Mouse (Mus musculus) CH12.LX (cell line): ENCODE measurements at regions not wholly inside any gene's neighbourhood (a gene's known extent, or its start where the extent isn't known, plus 50 kb on each side); places are given as distances from the start of the nearest gene placed in this dataset.

ENCODE experiments used
- DNase-seq: peaks from one replicate; pipeline ENCODE4 v3.0.0-alpha.2; 2013; ENCODE audit errors: extremely low read depth
- H3K27ac ChIP-seq: 2 replicates; pipeline ENCODE4 v1.5.1; 2012; ENCODE audit warnings: low read depth, mild to moderate bottlenecking, control low read depth, moderate library complexity; ENCODE audit not compliant: insufficient read depth
- H3K27me3 ChIP-seq: replicated peaks from 2 replicates; pipeline ENCODE3; 2012; ENCODE audit warnings: inconsistent platforms
- H3K36me3 ChIP-seq, 2 experiments: replicated peaks in 1 of 2; 2 replicates each; pipeline versions ENCODE3 to v1.6.1; 2012; ENCODE audit warnings: inconsistent platforms in 1 of 2, low read length in 1 of 2, mild to moderate bottlenecking in 1 of 2, mixed read lengths in 1 of 2, moderate library complexity in 1 of 2; ENCODE audit not compliant: control insufficient read depth in 1 of 2, insufficient read depth in 1 of 2
- H3K4me1 ChIP-seq, 2 experiments: 2 replicates each; pipeline ENCODE4 v1.6.1; 2012; ENCODE audit warnings: inconsistent platforms in 1 of 2, moderate library complexity in 1 of 2; ENCODE audit not compliant: insufficient read depth in 2 of 2, control insufficient read depth in 1 of 2
- H3K4me2 ChIP-seq: 2 replicates; pipeline ENCODE4 v1.6.1; 2012; ENCODE audit warnings: low read depth, mild to moderate bottlenecking, control low read depth; ENCODE audit not compliant: poor library complexity, insufficient read depth, severe bottlenecking
- H3K4me3 ChIP-seq, 3 experiments: fragments of 150-350 bp in 1 of 3; sonication (generic) in 1 of 3; replicated peaks in 1 of 3; 2 replicates each; pipeline versions ENCODE3 to v1.5.1; 2011 to 2012; ENCODE audit warnings: low read depth in 2 of 3, low read length in 2 of 3, mild to moderate bottlenecking in 2 of 3, moderate library complexity in 2 of 3, control low read depth in 1 of 3, improper control_type of control experiment in 1 of 3, inconsistent platforms in 1 of 3, mixed read lengths in 1 of 3; ENCODE audit not compliant: poor library complexity in 1 of 3
- H3K79me2 ChIP-seq: replicated peaks from 2 replicates; pipeline ENCODE4 v1.6.1; 2012; ENCODE audit warnings: mild to moderate bottlenecking, moderate library complexity; ENCODE audit not compliant: control insufficient read depth, poor library complexity, insufficient read depth, severe bottlenecking; ENCODE audit errors: extremely low read depth
- H3K9ac ChIP-seq: 2 replicates; pipeline ENCODE4 v1.6.1; 2012; ENCODE audit warnings: low read depth, mild to moderate bottlenecking, control low read depth, moderate library complexity; ENCODE audit not compliant: insufficient read depth
- H3K9me3 ChIP-seq: replicated peaks from 2 replicates; pipeline ENCODE3; 2012; ENCODE audit warnings: low read length, inconsistent platforms, mixed read lengths
- BHLHE40 ChIP-seq: IDR thresholded peaks from 2 replicates; pipeline ENCODE4 v1.6.1; 2011; ENCODE audit warnings: mild to moderate bottlenecking, low read depth, low read length, improper control_type of control experiment
- CHD1 ChIP-seq: IDR thresholded peaks from 2 replicates; pipeline ENCODE4 v1.6.1; 2012; ENCODE audit warnings: low read depth, low read length, improper control_type of control experiment, inconsistent platforms
- E2F4 ChIP-seq: IDR thresholded peaks from 2 replicates; pipeline ENCODE4 v1.6.1; 2011; ENCODE audit warnings: low read depth, low read length, improper control_type of control experiment; ENCODE audit not compliant: insufficient replicate concordance
- ELF1 ChIP-seq: IDR thresholded peaks from 2 replicates; pipeline ENCODE4 v1.6.1; 2014; ENCODE audit warnings: low read depth, mild to moderate bottlenecking, inconsistent platforms, low read length, improper control_type of control experiment
- EP300 ChIP-seq: IDR thresholded peaks from 2 replicates; pipeline ENCODE4 v1.6.1; 2011; ENCODE audit warnings: low read length, improper control_type of control experiment
- ETS1 ChIP-seq: conservative IDR thresholded peaks from 2 replicates; pipeline ENCODE4 v1.6.1; 2012; ENCODE audit warnings: low read depth, mild to moderate bottlenecking, inconsistent platforms, low read length, improper control_type of control experiment, moderate library complexity
- GABPA ChIP-seq: IDR thresholded peaks from 2 replicates; pipeline ENCODE4 v1.6.1; 2012; ENCODE audit warnings: low read depth, low read length, improper control_type of control experiment, inconsistent platforms; ENCODE audit not compliant: insufficient replicate concordance
- IRF4 ChIP-seq: IDR thresholded peaks from 2 replicates; pipeline ENCODE4 v1.6.1; 2014; ENCODE audit warnings: low read depth, mild to moderate bottlenecking, inconsistent platforms, low read length, improper control_type of control experiment
- MYC ChIP-seq: IDR thresholded peaks from 2 replicates; pipeline ENCODE4 v1.6.1; 2011; ENCODE audit warnings: low read depth, mild to moderate bottlenecking, improper control_type of control experiment, low read length
- POLR2A ChIP-seq: IDR thresholded peaks from 2 replicates; pipeline ENCODE4 v1.6.1; 2011; ENCODE audit warnings: low read depth, mild to moderate bottlenecking, improper control_type of control experiment, low read length
- RCOR1 ChIP-seq: conservative IDR thresholded peaks from 2 replicates; pipeline ENCODE4 v1.6.1; 2012; ENCODE audit warnings: low read depth, mild to moderate bottlenecking, inconsistent platforms, low read length, improper control_type of control experiment
- TBP ChIP-seq: conservative IDR thresholded peaks from 2 replicates; pipeline ENCODE4 v1.6.1; 2011; ENCODE audit warnings: low read depth, low read length, improper control_type of control experiment
- USF2 ChIP-seq: conservative IDR thresholded peaks from 2 replicates; pipeline ENCODE4 v1.6.1; 2011; ENCODE audit warnings: low read depth, low read length, improper control_type of control experiment
- ZC3H11A ChIP-seq: IDR thresholded peaks from 2 replicates; pipeline ENCODE4 v1.6.1; 2012; ENCODE audit warnings: low read depth, mild to moderate bottlenecking, inconsistent platforms, low read length, improper control_type of control experiment
- ZKSCAN1 ChIP-seq: IDR thresholded peaks from 2 replicates; pipeline ENCODE4 v1.6.1; 2012; ENCODE audit warnings: low read depth, inconsistent platforms, low read length, improper control_type of control experiment, borderline replicate concordance
- ZMIZ1 ChIP-seq: IDR thresholded peaks from 2 replicates; pipeline ENCODE4 v1.6.1; 2012; ENCODE audit warnings: low read depth, mild to moderate bottlenecking, inconsistent platforms, low read length, improper control_type of control experiment
- ZNF384 ChIP-seq: IDR thresholded peaks from 2 replicates; pipeline ENCODE4 v1.6.1; 2012; ENCODE audit warnings: low read depth, low read length, improper control_type of control experiment, inconsistent platforms
- dilution Hi-C: fragments of 300-500 bp; cut with MboI; formaldehyde crosslinking; loops from 2 replicates; pipeline ENCODE4 v1.14.3; 2020; ENCODE audit warnings: low sequenced_read_pairs; ENCODE audit not compliant: extremely low pct_unique_long_range_greater_than_20kb, extremely low pct_ligation_motif_present
- in situ Hi-C: fragments of 300-500 bp; cut with MboI; formaldehyde crosslinking; loops from 3 replicates; pipeline ENCODE4 v1.14.3; 2019; ENCODE audit warnings: low sequenced_read_pairs, low pct_ligation_motif_present, low pct_unique_long_range_greater_than_20kb, mixed read lengths

- Histone ChIP-seq H3K79me2 (no peaks in the 10 kb centered on the region), H3K27me3 (no peaks in the 10 kb centered on the region), H3K9me3 (peaks cover 32% of the 10 kb centered on the region), H3K4me1 (peaks cover 0 to 28% of the 10 kb centered on the region in 2 experiments; a peak in 2 of 4 replicates), H3K4me2 (no peak overlapping the region), H3K36me3 (peaks cover 6 to 40% of the 10 kb centered on the region in 2 experiments), H3K4me3 (no peak overlapping the region), H3K27ac (no peak overlapping the region), H3K9ac (no peak overlapping the region)
- in situ Hi-C loops (no loop called here), dilution Hi-C loops (no loop called here)
- TF ChIP-seq RCOR1 (no peak), EP300 (no peak), ETS1 (no peak), E2F4 (no peak), TBP (no peak), ZC3H11A (no peak), MYC (no peak), GABPA (no peak), ELF1 (no peak), BHLHE40 (no peak), IRF4 (no peak), ZNF384 (no peak), ZMIZ1 (no peak), POLR2A (no peak), USF2 (no peak), CHD1 (no peak)
- no peak for DNase-seq
Measured at GRCm38 (mm10) chr13:97494770-97495169, 253.9 kb downstream of the Enc1 start.

- Histone ChIP-seq H3K4me2 (no peak overlapping the region), H3K27me3 (no peaks in the 10 kb centered on the region), H3K9me3 (peaks cover 35% of the 10 kb centered on the region), H3K9ac (no peak overlapping the region), H3K36me3 (peaks cover 6 to 43% of the 10 kb centered on the region in 2 experiments), H3K4me3 (no peak overlapping the region), H3K4me1 (peaks cover 0 to 35% of the 10 kb centered on the region in 2 experiments; a peak in 2 of 4 replicates), H3K79me2 (no peaks in the 10 kb centered on the region), H3K27ac (no peak overlapping the region)
- in situ Hi-C loops (no loop called here), dilution Hi-C loops (no loop called here)
- TF ChIP-seq ZKSCAN1 = no peak
- no peak for DNase-seq
Measured at GRCm38 (mm10) chr13:97493836-97494235, 252.9 kb downstream of the Enc1 start.
